Mouse (Mus musculus) bone marrow macrophage, adult 2 months (primary cell): ENCODE data around the gene Ptpro.

Experiments
- CTCF ChIP-seq: IDR thresholded peaks from 2 replicates; pipeline ENCODE4 v1.5.1; 2012; ENCODE audit warnings: low read depth, mild to moderate bottlenecking, low read length, moderate library complexity
- POLR2A ChIP-seq: IDR thresholded peaks from 2 replicates; pipeline ENCODE4 v1.6.1; 2012; ENCODE audit warnings: mild to moderate bottlenecking, low read depth, low read length, borderline replicate concordance

DNA sequence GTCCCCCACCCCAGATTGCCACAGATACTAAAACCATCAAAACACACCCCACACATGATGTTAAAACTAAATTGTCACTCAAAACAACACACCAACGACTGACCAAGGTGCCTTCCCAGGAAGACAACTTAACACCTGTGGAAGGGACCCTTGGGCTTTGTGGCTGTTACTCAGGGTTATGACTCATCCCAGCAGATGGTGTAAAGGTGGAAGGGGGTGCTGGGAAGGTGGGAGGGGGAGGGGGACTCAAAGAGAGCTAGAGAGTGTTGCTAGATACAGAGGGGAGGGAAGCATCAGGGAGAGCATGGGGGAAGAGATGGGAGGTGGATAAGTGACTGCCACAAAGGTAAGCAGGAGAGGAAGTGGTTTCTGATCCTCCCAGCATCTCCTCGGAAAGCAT lies 239.5 kb downstream of the Ptpro start:
- TF ChIP-seq POLR2A: no peak
- TF ChIP-seq CTCF: no peak
